Mouse (Mus musculus): ENCODE data around the gene Slc36a3.

- TF ChIP-seq MAFK (IDR thresholded peaks at IDR 0.05; ENCODE audit: insufficient read depth, low read depth, low read length) (no peak), HCFC1 (IDR thresholded peaks at IDR 0.05; ENCODE audit: borderline replicate concordance, insufficient read depth, low read length) (no peak)
These were observed 28.3 kb upstream of the Slc36a3 start for GRCm38 (mm10) chr11:55179856-55180255.

Measured in ES-E14 (cell line).